8 mouse cellular contexts compared by ENCODE assay signal in the genomic region with DNA sequence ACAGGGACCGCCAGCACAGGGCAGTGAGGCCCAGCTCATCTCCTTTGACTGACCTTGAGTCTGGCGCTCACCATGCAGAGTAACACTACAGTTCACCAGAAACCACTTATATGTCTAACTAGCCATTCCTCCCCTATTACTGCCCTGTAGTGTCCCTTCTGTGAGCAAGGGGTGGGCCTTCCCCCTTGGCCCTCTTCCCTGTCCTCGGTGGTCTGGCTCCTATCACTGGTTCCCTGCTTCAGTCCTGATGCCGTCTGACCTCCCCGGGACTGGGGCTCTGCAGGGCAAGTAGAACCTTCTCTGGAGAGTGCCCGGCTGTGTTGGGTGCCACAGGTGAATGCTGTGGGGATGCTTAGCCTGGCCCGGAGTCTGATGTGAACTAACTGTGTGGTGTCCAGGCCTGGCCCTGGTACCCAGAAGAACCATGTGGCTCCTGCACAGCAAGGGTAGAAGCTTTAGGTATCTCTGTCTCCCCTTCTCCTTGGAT. TPM values are rescaled to one million over a fixed set of nuclear protein-coding genes. Genes with fewer than 3 reads are reported as not detected.
DNase-seq lines count a peak whose midpoint lies in the region; ATAC-seq and TF ChIP-seq lines count a peak whose summit lies in the region.

No protein-coding gene starts in this region.

- H3K9ac ChIP-seq in heart, adult 2 months (ENCODE audit: low read depth, low read length) = no peak overlapping the region
- peak overlapping the region; percentile 87; the same call in 1 of the 2 replicates for H3K9ac ChIP-seq in ES-Bruce4 (ENCODE audit: low read depth, poor library complexity, severe bottlenecking)
- no peak overlapping the region; the same call in 1 of the 2 replicates for H3K9ac ChIP-seq in liver, postnatal 0 days (replicated peaks)

- intact Hi-C loops in heart, adult 2 months (cut with DNase I) = loop anchor here (2.0 kb wide), 1 partner anchor 15 kb away; no protein-coding TSS in a partner anchor

- ATAC-seq in liver, postnatal 0 days = no peak

- 82% methylated on average over 7 of the region's 7 CpGs for WGBS in heart, adult 2 months
- WGBS in hindbrain, embryonic 10.5 days = 88% methylated on average over 7 of the region's 7 CpGs
- 86% methylated on average over 7 of the region's 7 CpGs for WGBS in liver, postnatal 0 days (ENCODE audit: insufficient replicate concordance)

- H3K27me3 ChIP-seq in heart, adult 2 months (ENCODE audit: control insufficient read depth, insufficient read depth, low read length) = no peaks in the 10 kb centered on the region
- no peaks in the 10 kb centered on the region for H3K27me3 ChIP-seq in ES-Bruce4 (ENCODE audit: control insufficient read depth, insufficient read depth, low read length, poor library complexity, severe bottlenecking)
- no peaks in the 10 kb centered on the region for H3K27me3 ChIP-seq in hindbrain, embryonic 10.5 days (ENCODE audit: insufficient read depth, poor library complexity, severe bottlenecking)
- no peaks in the 10 kb centered on the region for H3K27me3 ChIP-seq in liver, postnatal 0 days (ENCODE audit: insufficient read depth, low read length)

- H3K27ac ChIP-seq in heart, adult 2 months = no peak overlapping the region
- H3K27ac ChIP-seq in ES-Bruce4 (ENCODE audit: insufficient read depth, low read length) = 0 out of 2 replicates have a peak overlapping the region, but pooled peaks have one; percentile 42
- peak overlapping the region; percentile 97 for H3K27ac ChIP-seq in hindbrain, embryonic 10.5 days
- no peak overlapping the region for H3K27ac ChIP-seq in liver, postnatal 0 days (ENCODE audit: low read depth)

- no peak for TF ChIP-seq POLR2A in heart, adult 2 months (IDR thresholded peaks at IDR 0.05; ENCODE audit: insufficient read depth, low read depth, low read length)
- TF ChIP-seq POLR2A in ES-Bruce4 (IDR thresholded peaks at IDR 0.05; ENCODE audit: insufficient read depth, low read length) = no peak

- peak overlapping the region; percentile 100; the same call in 1 of the 2 replicates for H3K4me3 ChIP-seq in heart, adult 2 months
- H3K4me3 ChIP-seq in ES-Bruce4 (ENCODE audit: low read depth, low read length) = peak overlapping the region; percentile 97; the same call in 1 of the 2 replicates
- peak overlapping the region; percentile 99 for H3K4me3 ChIP-seq in hindbrain, embryonic 10.5 days
- peak overlapping the region; percentile 94; the same call in 1 of the 2 replicates for H3K4me3 ChIP-seq in liver, postnatal 0 days (ENCODE audit: low read depth, low read length)

- H3K9me3 ChIP-seq in ES-Bruce4 (replicated peaks; ENCODE audit: control insufficient read depth, insufficient read depth, low read length, poor library complexity, severe bottlenecking) = no peaks in the 10 kb centered on the region
- H3K9me3 ChIP-seq in hindbrain, embryonic 10.5 days = no peaks in the 10 kb centered on the region
- H3K9me3 ChIP-seq in liver, postnatal 0 days (ENCODE audit: low read length) = no peaks in the 10 kb centered on the region

- H3K36me3 ChIP-seq in heart, adult 2 months (ENCODE audit: control insufficient read depth, insufficient read depth, low read length) = no peaks in the 10 kb centered on the region
- peaks cover 34% of the 10 kb centered on the region for H3K36me3 ChIP-seq in ES-Bruce4 (ENCODE audit: control insufficient read depth, insufficient read depth, low read length, poor library complexity, severe bottlenecking)
- peaks cover 83% of the 10 kb centered on the region for H3K36me3 ChIP-seq in hindbrain, embryonic 10.5 days
- H3K36me3 ChIP-seq in liver, postnatal 0 days (replicated peaks; ENCODE audit: insufficient read depth, low read length) = peaks cover 51% of the 10 kb centered on the region

- TF ChIP-seq CTCF in heart, adult 2 months (IDR thresholded peaks at IDR 0.05) = no peak
- TF ChIP-seq CTCF in ES-Bruce4 (IDR thresholded peaks at IDR 0.05; ENCODE audit: low read depth, low read length) = no peak
- TF ChIP-seq CTCF in liver, postnatal 0 days (IDR thresholded peaks at IDR 0.05; ENCODE audit: low read depth) = no peak

- H3K4me1 ChIP-seq in heart, adult 2 months (ENCODE audit: control insufficient read depth, insufficient read depth, low read length) = peaks cover 3% of the 10 kb centered on the region; the same call in 1 of the 2 replicates
- no peaks in the 10 kb centered on the region for H3K4me1 ChIP-seq in ES-Bruce4 (ENCODE audit: control insufficient read depth, insufficient read depth, low read length)
- peaks cover 27% of the 10 kb centered on the region for H3K4me1 ChIP-seq in hindbrain, embryonic 10.5 days (replicated peaks)
- peaks cover 8% of the 10 kb centered on the region for H3K4me1 ChIP-seq in liver, postnatal 0 days (ENCODE audit: insufficient read depth)

- peak overlapping the region; percentile 94 for H3K4me2 ChIP-seq in liver, postnatal 0 days (ENCODE audit: low read depth, low read length)

- H3K79me2 ChIP-seq in heart, adult 2 months (replicated peaks; ENCODE audit: control insufficient read depth, insufficient read depth, low read length) = peaks cover 3% of the 10 kb centered on the region

- DNase-seq in heart, adult 2 months = no peak
- DNase-seq in heart, adult 8-10 months (ENCODE audit: low spot score) = no peak
- no peak for DNase-seq in hindbrain, embryonic 10.5 days (ENCODE audit: low spot score)
- no peak for DNase-seq in liver, postnatal 0 days
- no peak for DNase-seq in right cerebral cortex, postnatal 14 days
- DNase-seq in layer of hippocampus, postnatal 10 days (ENCODE audit: low spot score in 2 of 2) = no peak
- DNase-seq in urinary bladder, adult 18-20 months (ENCODE audit: low spot score in 2 of 2) = no peak

- TF ChIP-seq EP300 in heart, adult 2 months (IDR thresholded peaks at IDR 0.05; ENCODE audit: insufficient read depth, low read depth, low read length) = no peak
- TF ChIP-seq EP300 in ES-Bruce4 (IDR thresholded peaks at IDR 0.05; ENCODE audit: insufficient read depth, low read depth, low read length) = no peak
- no peak for TF ChIP-seq EP300 in liver, postnatal 0 days (IDR thresholded peaks at IDR 0.05; ENCODE audit: low read depth)

RNA-seq across cellular contexts. Expression of gene Mrpl12, which starts 0.9 kb away (rescaled TPM):
- 100 to 1,000 TPM; 207 to 232 TPM for total RNA-seq in heart, adult 2 months (2021)
- 199 and 200 TPM in 2 replicates for polyA plus RNA-seq in heart, adult 2 months (2012; rRNA removed)
- 100 to 1,000 TPM; 233 to 251 (median 242) TPM for total RNA-seq in heart, adult 8-10 months (2022)
- polyA plus RNA-seq in ES-Bruce4 (2011; ENCODE audit: insufficient read depth, insufficient read length, low read depth, missing spikeins) = 83.6 and 90.5 TPM in 2 replicates
- polyA plus RNA-seq in hindbrain, embryonic 10.5 days (2016; fragmentation: Nextera tagmentation; extraction: Ambion mirVana) = 171 and 186 TPM in 2 replicates
- polyA plus RNA-seq in liver, postnatal 0 days (2015; fragmentation: Nextera tagmentation; extraction: Ambion mirVana) = 133 and 139 TPM in 2 replicates
- 10 to 100 TPM; 76.4 to 82.3 TPM for total RNA-seq in layer of hippocampus, postnatal 10 days (2021)

RNA-seq across cellular contexts. Expression of gene Slc25a10, which starts 8.1 kb away (rescaled TPM):
- 10 to 100 TPM; 14.1 to 14.6 TPM for total RNA-seq in heart, adult 2 months (2021)
- polyA plus RNA-seq in heart, adult 2 months (2012; rRNA removed) = 32.6 and 40.9 TPM in 2 replicates
- total RNA-seq in heart, adult 8-10 months (2022) = 10 to 100 TPM; 13.7 to 19.4 (median 16.0) TPM
- polyA plus RNA-seq in ES-Bruce4 (2011; ENCODE audit: insufficient read depth, insufficient read length, low read depth, missing spikeins) = 8.3 TPM in 2 replicates
- 50.6 and 53.3 TPM in 2 replicates for polyA plus RNA-seq in hindbrain, embryonic 10.5 days (2016; fragmentation: Nextera tagmentation; extraction: Ambion mirVana)
- 96.7 and 99.7 TPM in 2 replicates for polyA plus RNA-seq in liver, postnatal 0 days (2015; fragmentation: Nextera tagmentation; extraction: Ambion mirVana)
- total RNA-seq in layer of hippocampus, postnatal 10 days (2021) = 10 to 100 TPM; 24.5 to 25.8 TPM

RNA-seq across cellular contexts. Expression of gene Arl16, which starts 16.1 kb away (rescaled TPM):
- total RNA-seq in heart, adult 2 months (2021) = 10 to 100 TPM in 1 of 2 experiments, 1 to 10 TPM in 1; 9.1 to 10.8 TPM
- polyA plus RNA-seq in heart, adult 2 months (2012; rRNA removed) = 13.6 and 17.1 TPM in 2 replicates
- total RNA-seq in heart, adult 8-10 months (2022) = 10 to 100 TPM; 10.7 to 12.1 (median 11.8) TPM
- 10.7 and 11.0 TPM in 2 replicates for polyA plus RNA-seq in ES-Bruce4 (2011; ENCODE audit: insufficient read depth, insufficient read length, low read depth, missing spikeins)
- polyA plus RNA-seq in hindbrain, embryonic 10.5 days (2016; fragmentation: Nextera tagmentation; extraction: Ambion mirVana) = 59.6 and 62.3 TPM in 2 replicates
- polyA plus RNA-seq in liver, postnatal 0 days (2015; fragmentation: Nextera tagmentation; extraction: Ambion mirVana) = 11.9 and 13.5 TPM in 2 replicates
- total RNA-seq in layer of hippocampus, postnatal 10 days (2021) = 10 to 100 TPM; 57.9 to 61.5 TPM

RNA-seq across cellular contexts. Expression of gene Ccdc137, which starts 25.6 kb away (rescaled TPM):
- total RNA-seq in heart, adult 2 months (2021) = 1 to 10 TPM; 5.8 to 6.0 TPM
- polyA plus RNA-seq in heart, adult 2 months (2012; rRNA removed) = 6.7 and 11.7 TPM in 2 replicates
- 1 to 10 TPM; 5.7 to 8.0 (median 7.1) TPM for total RNA-seq in heart, adult 8-10 months (2022)
- polyA plus RNA-seq in ES-Bruce4 (2011; ENCODE audit: insufficient read depth, insufficient read length, low read depth, missing spikeins) = 15.0 and 16.1 TPM in 2 replicates
- 34.4 and 37.3 TPM in 2 replicates for polyA plus RNA-seq in hindbrain, embryonic 10.5 days (2016; fragmentation: Nextera tagmentation; extraction: Ambion mirVana)
- 9.0 and 11.7 TPM in 2 replicates for polyA plus RNA-seq in liver, postnatal 0 days (2015; fragmentation: Nextera tagmentation; extraction: Ambion mirVana)
- 10 to 100 TPM; 26.5 to 27.8 TPM for total RNA-seq in layer of hippocampus, postnatal 10 days (2021)

RNA-seq across cellular contexts. Expression of gene Oxld1, which starts 25.6 kb away (rescaled TPM):
- total RNA-seq in heart, adult 2 months (2021) = 10 to 100 TPM; 57.4 to 61.6 TPM
- 52.0 and 59.4 TPM in 2 replicates for polyA plus RNA-seq in heart, adult 2 months (2012; rRNA removed)
- 10 to 100 TPM; 64.4 to 76.6 (median 70.0) TPM for total RNA-seq in heart, adult 8-10 months (2022)
- polyA plus RNA-seq in ES-Bruce4 (2011; ENCODE audit: insufficient read depth, insufficient read length, low read depth, missing spikeins) = 5.8 and 6.1 TPM in 2 replicates
- 12.5 and 13.2 TPM in 2 replicates for polyA plus RNA-seq in hindbrain, embryonic 10.5 days (2016; fragmentation: Nextera tagmentation; extraction: Ambion mirVana)
- polyA plus RNA-seq in liver, postnatal 0 days (2015; fragmentation: Nextera tagmentation; extraction: Ambion mirVana) = 18.9 and 19.0 TPM in 2 replicates
- 10 to 100 TPM; 10.4 to 10.5 TPM for total RNA-seq in layer of hippocampus, postnatal 10 days (2021)

Comparison
In these comparisons a context has a peak if more than half of its experiments do, and no peak if none do; other contexts are left out.
1. H3K27ac ChIP-seq: peak in ES-Bruce4 (single experiment) and hindbrain, embryonic 10.5 days (single experiment); none in heart, adult 2 months (single experiment) and liver, postnatal 0 days (single experiment).
2. Peak in every context shown above with its lines, with median percentiles within 50 percentile points of each other: H3K4me3 ChIP-seq.